Mouse (Mus musculus): ENCODE results near the gene Ccsap.

Gene Ccsap

GRCm38 (mm10) chr8:123805718-123806373, 54.2 kb downstream of the Ccsap start, which contains the start of gene Rab4a:
TSS of gene Rab4a (plus strand) at chr8:123805985.
- ChIA-PET POLR2A (interaction anchor here in 2 of 4 experiments (0.9 to 1.9 kb wide), 4 partner anchors 9 to 53 kb away, joined by 3 to 4 read pairs (median 4); no protein-coding TSS in a partner anchor), CTCF (interaction anchor here in 1 of 4 experiments (0.8 kb wide), 1 partner anchor 12 kb away, joined by 3 read pairs; no protein-coding TSS in a partner anchor)

- ChIA-PET POLR2A (interaction anchor here in 1 of 4 experiments (1.0 kb wide), 1 partner anchor 19 kb away, joined by 4 read pairs; no protein-coding TSS in a partner anchor), CTCF (no interaction called here)
Observed at GRCm38 (mm10) chr8:123805209-123805717, 54.7 kb downstream of the Ccsap start.

GRCm38 (mm10) chr8:123804586-123804985, 55.4 kb downstream of the Ccsap start:
- ChIA-PET POLR2A (interaction anchor here in 1 of 4 experiments (0.7 kb wide), 1 partner anchor 12 kb away, joined by 3 read pairs; no protein-coding TSS in a partner anchor), CTCF (interaction anchor here in 1 of 4 experiments (0.8 kb wide), 1 partner anchor 29 kb away, joined by 3 read pairs; no protein-coding TSS in a partner anchor)

- CTCF ChIA-PET: interaction anchor here in 2 of 4 experiments (0.6 to 1.1 kb wide), 2 partner anchors 14 to 160 kb away, joined by 4 to 11 read pairs; no protein-coding TSS in a partner anchor
- POLR2A ChIA-PET: interaction anchor here in 1 of 4 experiments (0.6 kb wide), 2 partner anchors 631 to 665 kb away, joined by 3 to 5 read pairs; no protein-coding TSS in a partner anchor
Observed at GRCm38 (mm10) chr8:123803639-123804038, 56.4 kb downstream of the Ccsap start.

- POLR2A ChIA-PET: no interaction called here
- CTCF ChIA-PET: interaction anchor here in 3 of 4 experiments (0.6 to 1.0 kb wide), 4 partner anchors 23 to 173 kb away, joined by 3 to 4 read pairs (median 3); no protein-coding TSS in a partner anchor
Observed at GRCm38 (mm10) chr8:123801538-123801937, 58.5 kb downstream of the Ccsap start.

GRCm38 (mm10) chr8:123800867-123801266, 59.1 kb downstream of the Ccsap start:
- POLR2A ChIA-PET: no interaction called here
- CTCF ChIA-PET: interaction anchor here in 1 of 4 experiments (0.6 to 0.7 kb wide), 2 partner anchors 25 to 29 kb away, joined by 3 to 4 read pairs; no protein-coding TSS in a partner anchor

- CTCF ChIA-PET: interaction anchor here in 1 of 4 experiments (0.6 kb wide), 1 partner anchor 477 kb away, joined by 3 read pairs; no protein-coding TSS in a partner anchor
- POLR2A ChIA-PET: no interaction called here
Observed at GRCm38 (mm10) chr8:123799885-123800284, 60.1 kb downstream of the Ccsap start.

GRCm38 (mm10) chr8:123799434-123799833, 60.6 kb downstream of the Ccsap start:
- ChIA-PET POLR2A (no interaction called here), CTCF (interaction anchor here in 2 of 4 experiments (0.6 to 0.8 kb wide), 2 partner anchors 15 to 476 kb away, joined by 3 read pairs; no protein-coding TSS in a partner anchor)

GRCm38 (mm10) chr8:123797928-123798327, 62.1 kb downstream of the Ccsap start:
- ChIA-PET CTCF (interaction anchor here in 3 of 4 experiments (0.6 to 1.1 kb wide), 3 partner anchors 8 to 57 kb away, joined by 3 read pairs; no protein-coding TSS in a partner anchor), POLR2A (interaction anchor here in 1 of 4 experiments (1.2 kb wide), 1 partner anchor 169 kb away, joined by 3 read pairs; no protein-coding TSS in a partner anchor)

GRCm38 (mm10) chr8:123796758-123797157, 63.3 kb downstream of the Ccsap start:
- CTCF ChIA-PET: interaction anchor here in 2 of 4 experiments (0.6 to 0.7 kb wide), 2 partner anchors 36 to 82 kb away, joined by 3 read pairs; no protein-coding TSS in a partner anchor
- POLR2A ChIA-PET: interaction anchor here in 1 of 4 experiments (0.8 kb wide), 1 partner anchor 10 kb away, joined by 3 read pairs; no protein-coding TSS in a partner anchor

- POLR2A ChIA-PET: interaction anchor here in 1 of 4 experiments (1.4 kb wide), 1 partner anchor 100 kb away, joined by 3 read pairs; the partner anchor contains the start of gene Acta1
- CTCF ChIA-PET: interaction anchor here in 2 of 4 experiments (0.5 to 1.6 kb wide), 2 partner anchors 50 to 130 kb away, joined by 3 to 6 read pairs; no protein-coding TSS in a partner anchor
Observed at GRCm38 (mm10) chr8:123794766-123795165, 65.2 kb downstream of the Ccsap start.

- CTCF ChIA-PET: interaction anchor here in 1 of 4 experiments (1.0 kb wide), 1 partner anchor 10 kb away, joined by 3 read pairs; no protein-coding TSS in a partner anchor
- POLR2A ChIA-PET: no interaction called here
Observed at GRCm38 (mm10) chr8:123793900-123794299, 66.1 kb downstream of the Ccsap start.

- ChIA-PET CTCF (interaction anchor here in 3 of 4 experiments (0.6 to 1.2 kb wide), 5 partner anchors 17 to 602 kb away, joined by 4 to 8 read pairs (median 6); no protein-coding TSS in a partner anchor), POLR2A (no interaction called here)
Observed at GRCm38 (mm10) chr8:123791845-123792225, 68.2 kb downstream of the Ccsap start.

- POLR2A ChIA-PET: interaction anchor here in 2 of 4 experiments (0.6 to 0.8 kb wide), 3 partner anchors 18 to 296 kb away, joined by 4 read pairs; no protein-coding TSS in a partner anchor
- CTCF ChIA-PET: interaction anchor here (0.5 to 2.5 kb wide), 21 partner anchors 16 to 954 kb away, joined by 3 to 15 read pairs (median 4); no protein-coding TSS in a partner anchor
Observed at GRCm38 (mm10) chr8:123791101-123791844, 68.7 kb downstream of the Ccsap start.

Measured in embryonic stem cell, embryonic (primary cell).